Mouse (Mus musculus): ENCODE measurements around the gene Dis3l. TPM values are rescaled to one million over a fixed set of nuclear protein-coding genes. Genes with fewer than 3 reads are reported as not detected.

Gene Dis3l
- polyA plus RNA-seq, 1 experiment from 2014 or later: 8.1 TPM

- Histone ChIP-seq H3K9ac (replicated peaks; ENCODE audit: low read depth) (no peak overlapping the region), H3K27ac (ENCODE audit: low read length) (no peak overlapping the region), H3K4me3 (ENCODE audit: low read depth, low read length) (no peak overlapping the region), H3K4me2 (replicated peaks; ENCODE audit: low read depth, low read length) (no peak overlapping the region), H3K36me3 (ENCODE audit: insufficient read depth, low read length) (no peaks in the 10 kb centered on the region), H3K27me3 (replicated peaks; ENCODE audit: insufficient read depth, low read length) (no peaks in the 10 kb centered on the region), H3K9me3 (ENCODE audit: low read length) (no peaks in the 10 kb centered on the region), H3K4me1 (ENCODE audit: insufficient read depth, low read depth, low read length) (no peaks in the 10 kb centered on the region)
- ATAC-seq (no peak), DNase-seq (ENCODE audit: low spot score) (no peak)
- 45% methylated on average over 5 of the region's 5 CpGs for WGBS
- no peak for TF ChIP-seq CTCF (IDR thresholded peaks at IDR 0.05)
- TF ChIP-seq EP300 (IDR thresholded peaks at IDR 0.05): no peak
Observed at GRCm38 (mm10) chr9:64349490-64349889, 8.4 kb upstream of the Dis3l start.

GRCm38 (mm10) chr9:64347377-64347776 is 6.3 kb upstream of the Dis3l start:
- no peak overlapping the region for H3K4me2 ChIP-seq (replicated peaks; ENCODE audit: low read depth, low read length)
- no peak for ATAC-seq
- H3K9me3 ChIP-seq (ENCODE audit: low read length): no peaks in the 10 kb centered on the region
- H3K4me1 ChIP-seq (ENCODE audit: insufficient read depth, low read depth, low read length): no peaks in the 10 kb centered on the region
- no peaks in the 10 kb centered on the region for H3K27me3 ChIP-seq (replicated peaks; ENCODE audit: insufficient read depth, low read length)
- DNase-seq (ENCODE audit: low spot score): peak; percentile 68
- no peak overlapping the region for H3K4me3 ChIP-seq (ENCODE audit: low read depth, low read length)
- no peak overlapping the region for H3K9ac ChIP-seq (replicated peaks; ENCODE audit: low read depth)
- no peak overlapping the region for H3K27ac ChIP-seq (ENCODE audit: low read length)
- TF ChIP-seq EP300 (IDR thresholded peaks at IDR 0.05): peak; percentile 34; the same call in 1 of the 2 replicates
- peak; percentile 74 for TF ChIP-seq CTCF (IDR thresholded peaks at IDR 0.05)
- WGBS: 0% methylated on average over 1 of the region's 1 CpGs
- H3K36me3 ChIP-seq (ENCODE audit: insufficient read depth, low read length): no peaks in the 10 kb centered on the region

GRCm38 (mm10) chr9:64345931-64346330 is 4.8 kb upstream of the Dis3l start:
- 60% methylated on average over 5 of the region's 5 CpGs for WGBS
- TF ChIP-seq EP300 (IDR thresholded peaks at IDR 0.05) (no peak), CTCF (IDR thresholded peaks at IDR 0.05) (no peak)
- no peak for ATAC-seq
- no peak overlapping the region for H3K4me3 ChIP-seq (ENCODE audit: low read depth, low read length)
- no peaks in the 10 kb centered on the region for H3K27me3 ChIP-seq (replicated peaks; ENCODE audit: insufficient read depth, low read length)
- H3K9ac ChIP-seq (replicated peaks; ENCODE audit: low read depth): no peak overlapping the region
- H3K27ac ChIP-seq (ENCODE audit: low read length): no peak overlapping the region
- H3K9me3 ChIP-seq (ENCODE audit: low read length): no peaks in the 10 kb centered on the region
- no peaks in the 10 kb centered on the region for H3K36me3 ChIP-seq (ENCODE audit: insufficient read depth, low read length)
- H3K4me2 ChIP-seq (replicated peaks; ENCODE audit: low read depth, low read length): no peak overlapping the region
- no peak for DNase-seq (ENCODE audit: low spot score)
- H3K4me1 ChIP-seq (ENCODE audit: insufficient read depth, low read depth, low read length): no peaks in the 10 kb centered on the region

GRCm38 (mm10) chr9:64343656-64344055 is 2.6 kb upstream of the Dis3l start:
- 82% methylated on average over 2 of the region's 2 CpGs for WGBS
- no peak for ATAC-seq
- H3K36me3 ChIP-seq (ENCODE audit: insufficient read depth, low read length): no peaks in the 10 kb centered on the region

GRCm38 (mm10) chr9:64341671-64342070 is 583 bp upstream of the Dis3l start:
- H3K9ac ChIP-seq (replicated peaks; ENCODE audit: low read depth): no peak overlapping the region
- ATAC-seq (no peak), DNase-seq (ENCODE audit: low spot score) (peak; percentile 53)
- no peak overlapping the region; the same call in 1 of the 2 replicates for H3K4me2 ChIP-seq (replicated peaks; ENCODE audit: low read depth, low read length)
- H3K27me3 ChIP-seq (replicated peaks; ENCODE audit: insufficient read depth, low read length): no peaks in the 10 kb centered on the region
- no peaks in the 10 kb centered on the region for H3K9me3 ChIP-seq (ENCODE audit: low read length)
- no peaks in the 10 kb centered on the region for H3K4me1 ChIP-seq (ENCODE audit: insufficient read depth, low read depth, low read length)
- WGBS: 47% methylated on average over 8 of the region's 8 CpGs
- no peak overlapping the region for H3K27ac ChIP-seq (ENCODE audit: low read length)
- TF ChIP-seq CTCF (IDR thresholded peaks at IDR 0.05): no peak
- peak; percentile 37; the same call in 1 of the 2 replicates for TF ChIP-seq EP300 (IDR thresholded peaks at IDR 0.05)
- peaks cover 5% of the 10 kb centered on the region; the same call in 1 of the 2 replicates for H3K36me3 ChIP-seq (ENCODE audit: insufficient read depth, low read length)
- no peak overlapping the region for H3K4me3 ChIP-seq (ENCODE audit: low read depth, low read length)

More at GRCm38 (mm10) chr9:64343656-64344055, 2.6 kb upstream of the Dis3l start:
- Histone ChIP-seq H3K9me3 (ENCODE audit: low read length) (no peaks in the 10 kb centered on the region), H3K4me1 (ENCODE audit: insufficient read depth, low read depth, low read length) (no peaks in the 10 kb centered on the region), H3K27me3 (replicated peaks; ENCODE audit: insufficient read depth, low read length) (no peaks in the 10 kb centered on the region), H3K4me3 (ENCODE audit: low read depth, low read length) (no peak overlapping the region), H3K9ac (replicated peaks; ENCODE audit: low read depth) (no peak overlapping the region), H3K4me2 (replicated peaks; ENCODE audit: low read depth, low read length) (no peak overlapping the region), H3K27ac (ENCODE audit: low read length) (no peak overlapping the region)
- TF ChIP-seq EP300 (IDR thresholded peaks at IDR 0.05) (no peak), CTCF (IDR thresholded peaks at IDR 0.05) (no peak)
- DNase-seq (ENCODE audit: low spot score): no peak

GRCm38 (mm10) chr9:64340351-64341253 is 486 bp downstream of the Dis3l start:
- 1% methylated on average over 69 of the region's 85 CpGs for WGBS

More at GRCm38 (mm10) chr9:64340351-64341253, 486 bp downstream of the Dis3l start:
- ATAC-seq (peak; percentile 92), DNase-seq (ENCODE audit: low spot score) (peak; percentile 92)
- H3K9ac ChIP-seq (replicated peaks; ENCODE audit: low read depth): peak overlapping the region; percentile 99
- H3K27ac ChIP-seq (ENCODE audit: low read length): peak overlapping the region; percentile 100
- no peaks in the 10 kb centered on the region for H3K27me3 ChIP-seq (replicated peaks; ENCODE audit: insufficient read depth, low read length)
- H3K4me1 ChIP-seq (ENCODE audit: insufficient read depth, low read depth, low read length): no peaks in the 10 kb centered on the region
- H3K9me3 ChIP-seq (ENCODE audit: low read length): no peaks in the 10 kb centered on the region
- H3K4me2 ChIP-seq (replicated peaks; ENCODE audit: low read depth, low read length): peak overlapping the region; percentile 81
- TF ChIP-seq EP300 (IDR thresholded peaks at IDR 0.05) (no peak), CTCF (IDR thresholded peaks at IDR 0.05) (peak; percentile 39)
- peak overlapping the region; percentile 68 for H3K4me3 ChIP-seq (ENCODE audit: low read depth, low read length)
- H3K36me3 ChIP-seq (ENCODE audit: insufficient read depth, low read length): peaks cover 10% of the 10 kb centered on the region; the same call in 1 of the 2 replicates

All from lung, postnatal 0 days (tissue).